Mouse (Mus musculus) cerebellum, adult 2 months (tissue): ENCODE results near the gene Lysmd1.

Source experiments
- CTCF ChIP-seq: fragments of 200-500 bp; IDR thresholded peaks from 2 replicates; pipeline ENCODE4 v1.5.1; 2011; ENCODE audit warnings: low read depth, mild to moderate bottlenecking, control low read depth, low read length, moderate library complexity, borderline replicate concordance; ENCODE audit not compliant: insufficient read depth
- POLR2A ChIP-seq: fragments of 200-500 bp; IDR thresholded peaks from 2 replicates; pipeline ENCODE4 v1.6.1; 2011; ENCODE audit warnings: low read length, control low read depth, borderline replicate concordance; ENCODE audit not compliant: insufficient read depth

DNA sequence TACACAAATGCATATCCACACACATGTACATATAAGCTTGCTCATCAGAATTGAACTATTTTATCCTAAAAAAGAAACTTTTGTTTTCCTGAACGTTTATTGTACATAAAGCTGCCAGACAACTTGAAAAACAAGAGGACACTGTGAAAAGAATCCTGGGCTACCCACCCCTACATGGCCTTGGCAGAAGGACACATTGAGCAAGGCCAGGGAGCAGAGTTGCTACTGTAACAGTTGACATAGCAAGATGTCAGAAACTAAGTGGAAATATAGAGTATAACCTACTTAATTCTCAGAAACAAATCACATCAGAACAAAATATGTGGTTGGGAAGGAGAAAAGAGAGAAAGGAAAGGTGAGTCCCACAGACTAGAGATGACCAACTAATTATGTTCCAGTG, 48.0 kb downstream of the Lysmd1 start:
- TF ChIP-seq CTCF = no peak
- no peak for TF ChIP-seq POLR2A
